Mouse (Mus musculus) erythroblast, adult 5-6 weeks (primary cell): ENCODE data around the gene Itgae. TPM values are rescaled to one million over a fixed set of nuclear protein-coding genes. Genes with fewer than 3 reads are reported as not detected.

Experiments used
- ATAC-seq: replicated peaks from 2 replicates; pipeline ENCODE4 v1.8.0; 2016; ENCODE audit warnings: moderate number of reproducible peaks, mild to moderate bottlenecking, moderate TSS enrichment, inconsistent platforms; ENCODE audit not compliant: poor library complexity, low FRiP score, severe bottlenecking
- total RNA-seq, 2 experiments: library from RNA; stranded (forward) in 1 of 2; stranded (reverse) in 1 of 2; fragments of 150-400 nt in 1 of 2; fragments of 200-764, 138-1000 nt in 1 of 2; gene quantifications; 2 replicates each; pipeline versions ENCODE4 v1.2.3 to v1.2.4; 2015 to 2017; ENCODE audit warnings: low replicate concordance in 2 of 2

Itgae gene
- not detected in 2 replicates for total RNA-seq (2015; ENCODE audit: low replicate concordance)
- 0.14 TPM in 1 of 2 replicates, not detected in the other for total RNA-seq (2017; ENCODE audit: low replicate concordance)

GRCm38 (mm10) chr11:73090283-73090682 is at the start of gene Itgae:
TSS of gene Itgae (plus strand) at chr11:73090583.
- ATAC-seq = no peak

GRCm38 (mm10) chr11:73044229-73044755 is 46.1 kb upstream of the Itgae start:
- no peak for ATAC-seq

- no peak for ATAC-seq
Observed at GRCm38 (mm10) chr11:73044789-73045188, 45.6 kb upstream of the Itgae start.

- peak; percentile 94 for ATAC-seq
Observed at GRCm38 (mm10) chr11:73047542-73047996, 42.8 kb upstream of the Itgae start, which contains the start of gene Ncbp3. TSS of gene Ncbp3 (plus strand) at chr11:73047783.

- ATAC-seq = peak; percentile 28
Observed at GRCm38 (mm10) chr11:73048030-73048876, 42.1 kb upstream of the Itgae start.

GRCm38 (mm10) chr11:73049335-73049734 is 41.0 kb upstream of the Itgae start:
- ATAC-seq = peak; percentile 56; the same call in 1 of the 2 replicates

- no peak for ATAC-seq
Observed at GRCm38 (mm10) chr11:73052795-73053194, 37.6 kb upstream of the Itgae start.

GRCm38 (mm10) chr11:73057701-73058100 is 32.7 kb upstream of the Itgae start:
- ATAC-seq = no peak

- no peak for ATAC-seq
Observed at GRCm38 (mm10) chr11:73059630-73060029, 30.8 kb upstream of the Itgae start.

GRCm38 (mm10) chr11:73061413-73061812 is 29.0 kb upstream of the Itgae start:
- ATAC-seq = no peak

GRCm38 (mm10) chr11:73071839-73072238 is 18.5 kb upstream of the Itgae start:
- no peak for ATAC-seq

GRCm38 (mm10) chr11:73076295-73076694 is 14.1 kb upstream of the Itgae start:
- ATAC-seq = no peak

- ATAC-seq = no peak
Observed at GRCm38 (mm10) chr11:73076733-73077132, 13.7 kb upstream of the Itgae start.

GRCm38 (mm10) chr11:73077211-73077720 is 13.1 kb upstream of the Itgae start:
- ATAC-seq = no peak

- no peak for ATAC-seq
Observed at GRCm38 (mm10) chr11:73078615-73079014, 11.8 kb upstream of the Itgae start.

- ATAC-seq = no peak
Observed at GRCm38 (mm10) chr11:73080306-73080705, 10.1 kb upstream of the Itgae start.

- ATAC-seq = no peak
Observed at GRCm38 (mm10) chr11:73084303-73084702, 6.1 kb upstream of the Itgae start.

- ATAC-seq = no peak
Observed at GRCm38 (mm10) chr11:73084804-73085231, 5.6 kb upstream of the Itgae start.

- ATAC-seq = no peak
Observed at GRCm38 (mm10) chr11:73085391-73085790, 5.0 kb upstream of the Itgae start.

GRCm38 (mm10) chr11:73087700-73088480 is 2.5 kb upstream of the Itgae start:
- ATAC-seq = no peak
